Mouse (Mus musculus) spleen, adult 2 months (tissue): ENCODE results near the gene Atp6v1b1.

Experiments used
- CTCF ChIP-seq: fragments of 200-500 bp; IDR thresholded peaks from 2 replicates; pipeline ENCODE4 v1.5.1; 2011; ENCODE audit warnings: mild to moderate bottlenecking, inconsistent platforms; ENCODE audit not compliant: insufficient read depth, insufficient read length, insufficient replicate concordance; ENCODE audit errors: extremely low read depth
- POLR2A ChIP-seq: fragments of 200-500 bp; IDR thresholded peaks from 2 replicates; pipeline ENCODE4 v1.6.1; 2011; ENCODE audit warnings: low read depth, low read length, inconsistent platforms

GRCm38 (mm10) chr6:83710361-83711066 is 32.3 kb upstream of the Atp6v1b1 start:
- TF ChIP-seq POLR2A = no peak
- TF ChIP-seq CTCF = no peak
